Mouse (Mus musculus) liver, embryonic 14.5 days (tissue): ENCODE results near the gene Tmem45b. TPM values are rescaled to one million over a fixed set of nuclear protein-coding genes. Genes with fewer than 3 reads are reported as not detected.

Source experiments
- ATAC-seq: fragments of 200-750 bp; cut with Nextera tagmentation; 2 replicates; pipeline ENCODE4 v1.8.0; 2017; ENCODE audit warnings: moderate number of reproducible peaks, mild to moderate bottlenecking, moderate library complexity; ENCODE audit not compliant: insufficient read depth
- DNase-seq, 3 experiments: peaks; one replicate each; pipeline ENCODE4 v3.0.0-alpha.2; 2012 to 2013; ENCODE audit warnings: low read depth in 3 of 3, low spot score in 3 of 3
- H3K27ac ChIP-seq: fragments of 300-500 bp; sonication (generic); 2 replicates; pipeline ENCODE4 v1.5.1; 2014; ENCODE audit warnings: moderate library complexity, mild to moderate bottlenecking, control low read depth, inconsistent platforms
- H3K27me3 ChIP-seq: fragments of 300-500 bp; sonication (generic); 2 replicates; pipeline ENCODE4 v1.6.1; 2014; ENCODE audit warnings: mild to moderate bottlenecking, low read length, moderate library complexity; ENCODE audit not compliant: control insufficient read depth, insufficient read depth
- H3K36me3 ChIP-seq: fragments of 300-500 bp; sonication (generic); replicated peaks from 2 replicates; pipeline ENCODE4 v1.6.1; 2014; ENCODE audit warnings: low read depth; ENCODE audit not compliant: control insufficient read depth, insufficient read depth
- H3K4me1 ChIP-seq, 2 experiments: fragments of 200-500 bp in 1 of 2; fragments of 300-500 bp in 1 of 2; sonication (generic) in 1 of 2; replicated peaks; 2 replicates each; pipeline ENCODE4 v1.6.1; 2012 to 2014; ENCODE audit warnings: antibody characterized with exemption in 1 of 2, inconsistent platforms in 1 of 2, low read length in 1 of 2; ENCODE audit not compliant: control insufficient read depth in 2 of 2, insufficient read depth in 2 of 2
- H3K4me2 ChIP-seq: fragments of 300-500 bp; sonication (generic); 2 replicates; pipeline ENCODE4 v1.6.1; 2014; ENCODE audit warnings: low read depth, mild to moderate bottlenecking, control low read depth, moderate library complexity
- H3K4me3 ChIP-seq, 2 experiments: fragments of 200-500 bp in 1 of 2; fragments of 300-500 bp in 1 of 2; sonication (generic) in 1 of 2; 2 replicates each; pipeline ENCODE4 v1.5.1; 2012 to 2014; ENCODE audit warnings: low read depth in 2 of 2, low read length in 2 of 2, mild to moderate bottlenecking in 2 of 2, control low read depth in 1 of 2, inconsistent platforms in 1 of 2, moderate library complexity in 1 of 2; ENCODE audit not compliant: insufficient read depth in 1 of 2
- H3K9ac ChIP-seq: fragments of 300-500 bp; sonication (generic); replicated peaks from 2 replicates; pipeline ENCODE4 v1.6.1; 2014; ENCODE audit warnings: mild to moderate bottlenecking, control low read depth, moderate library complexity
- H3K9me3 ChIP-seq: fragments of 300-500 bp; sonication (generic); 2 replicates; pipeline ENCODE4 v1.6.1; 2016; ENCODE audit warnings: low read length, mixed read lengths; ENCODE audit not compliant: control insufficient read depth
- CTCF ChIP-seq: IDR thresholded peaks from 2 replicates; pipeline ENCODE4 v1.5.1; 2016; ENCODE audit warnings: antibody characterized with exemption, low read depth, control low read depth
- EP300 ChIP-seq: IDR thresholded peaks from 2 replicates; pipeline ENCODE4 v1.6.1; 2016; ENCODE audit warnings: antibody characterized with exemption, low read depth
- WGBS: fragments of 180-500 bp; shearing (Covaris S2); extraction: QIAGEN DNeasy Blood & Tissue Kit; methylation state at CpG from one replicate; pipeline ENCODE4 v1.1.7; 2014; ENCODE audit not compliant: insufficient replicate concordance; 5-methylcytosine and 5-hydroxymethylcytosine counted together
- polyA plus RNA-seq, 2 experiments: library from polyadenylated mRNA; depleted of rRNA in 1 of 2; stranded (reverse) in 1 of 2; unstranded in 1 of 2; fragments of >200 nt; fragmentation: Nextera tagmentation in 1 of 2; extraction: Ambion mirVana in 1 of 2; gene quantifications; 2 replicates each; pipeline versions ENCODE4 v1.2.1 to v1.2.3; 2012 to 2014

Tmem45b gene
- polyA plus RNA-seq, 2 experiments: not detected

- TF ChIP-seq EP300: no peak
- no peak for TF ChIP-seq CTCF
- Histone ChIP-seq H3K4me2 (no peak overlapping the region), H3K9me3 (no peaks in the 10 kb centered on the region), H3K27ac (no peak overlapping the region), H3K4me3 (no peak overlapping the region), H3K9ac (no peak overlapping the region), H3K36me3 (no peaks in the 10 kb centered on the region), H3K27me3 (no peaks in the 10 kb centered on the region), H3K4me1 (no peaks in the 10 kb centered on the region)
- WGBS: 53% methylated on average over 5 of the region's 6 CpGs
- ATAC-seq (no peak), DNase-seq (no peak)
Measured at GRCm38 (mm10) chr9:31439341-31439740, 24.9 kb downstream of the Tmem45b start.

GRCm38 (mm10) chr9:31438834-31439233 lies 25.4 kb downstream of the Tmem45b start:
- H3K4me2 ChIP-seq: no peak overlapping the region
- ATAC-seq: no peak
- no peaks in the 10 kb centered on the region for H3K27me3 ChIP-seq
- H3K4me1 ChIP-seq: no peaks in the 10 kb centered on the region
- no peaks in the 10 kb centered on the region for H3K36me3 ChIP-seq
- no peak for DNase-seq
- WGBS: 55% methylated on average over 5 of the region's 5 CpGs
- H3K9me3 ChIP-seq: no peaks in the 10 kb centered on the region
- TF ChIP-seq EP300 (no peak), CTCF (no peak)
- no peak overlapping the region for H3K9ac ChIP-seq
- no peak overlapping the region for H3K4me3 ChIP-seq
- H3K27ac ChIP-seq: no peak overlapping the region

GRCm38 (mm10) chr9:31437861-31438260 lies 26.4 kb downstream of the Tmem45b start:
- H3K27ac ChIP-seq: no peak overlapping the region
- H3K27me3 ChIP-seq: no peaks in the 10 kb centered on the region
- ATAC-seq (no peak), DNase-seq (no peak)
- H3K9ac ChIP-seq: no peak overlapping the region
- H3K4me3 ChIP-seq: no peak overlapping the region
- no peaks in the 10 kb centered on the region for H3K36me3 ChIP-seq
- TF ChIP-seq EP300 (no peak), CTCF (no peak)
- 68% methylated on average over 7 of the region's 7 CpGs for WGBS
- no peaks in the 10 kb centered on the region for H3K4me1 ChIP-seq
- H3K4me2 ChIP-seq: no peak overlapping the region
- no peaks in the 10 kb centered on the region for H3K9me3 ChIP-seq

- H3K27ac ChIP-seq: no peak overlapping the region
- no peak for ATAC-seq
- no peak overlapping the region for H3K4me2 ChIP-seq
- no peaks in the 10 kb centered on the region for H3K9me3 ChIP-seq
- no peaks in the 10 kb centered on the region for H3K4me1 ChIP-seq
- H3K4me3 ChIP-seq: no peak overlapping the region
- H3K36me3 ChIP-seq: no peaks in the 10 kb centered on the region
- 58% methylated on average over 8 of the region's 8 CpGs for WGBS
- H3K27me3 ChIP-seq: no peaks in the 10 kb centered on the region
- no peak overlapping the region for H3K9ac ChIP-seq
- DNase-seq: no peak
- TF ChIP-seq EP300 (no peak), CTCF (no peak)
Measured at GRCm38 (mm10) chr9:31435415-31435814, 28.8 kb downstream of the Tmem45b start.

GRCm38 (mm10) chr9:31433431-31433830 lies 30.8 kb downstream of the Tmem45b start:
- Histone ChIP-seq H3K4me2 (no peak overlapping the region), H3K27me3 (no peaks in the 10 kb centered on the region), H3K9me3 (no peaks in the 10 kb centered on the region), H3K36me3 (no peaks in the 10 kb centered on the region), H3K9ac (no peak overlapping the region), H3K4me1 (no peaks in the 10 kb centered on the region), H3K27ac (no peak overlapping the region), H3K4me3 (no peak overlapping the region)
- TF ChIP-seq CTCF: no peak
- 48% methylated on average over 3 of the region's 3 CpGs for WGBS
- DNase-seq (no peak), ATAC-seq (no peak)
